Mouse (Mus musculus) kidney, adult 8-10 months (tissue): ENCODE results near the gene Olfr917.

Source experiments
- DNase-seq, 2 experiments: peaks; one replicate each; pipeline ENCODE4 v3.0.0; 2022

Gene Olfr917

GRCm38 (mm10) chr9:38665742-38666141, at the start of gene Olfr917:
Gene Olfr917 (minus strand): TSS chr9:38665842.
- DNase-seq: no peak

- no peak for DNase-seq
Measured at GRCm38 (mm10) chr9:38674501-38674900, 8.9 kb upstream of the Olfr917 start, which contains the start of gene Olfr918. Gene Olfr918 (minus strand): TSS chr9:38674601.

- DNase-seq: no peak
Measured at GRCm38 (mm10) chr9:38672887-38673286, 7.2 kb upstream of the Olfr917 start.

- DNase-seq: no peak
Measured at GRCm38 (mm10) chr9:38659775-38660174, 5.9 kb downstream of the Olfr917 start, which contains the start of gene Olfr916. Gene Olfr916 (minus strand): TSS chr9:38659875.

- no peak for DNase-seq
Measured at GRCm38 (mm10) chr9:38632406-38632805, 33.2 kb downstream of the Olfr917 start.
